Mouse (Mus musculus) MEL (cell line): Measurements from ENCODE around the gene Cep170b. TPM values are rescaled to one million over a fixed set of nuclear protein-coding genes. Genes with fewer than 3 reads are reported as not detected.

ENCODE experiments used
- DNase-seq: peaks from one replicate; pipeline ENCODE4 v3.0.0; 2011; ENCODE audit warnings: low read depth, low spot score
- H3K27ac ChIP-seq: 2 replicates; pipeline ENCODE4 v1.5.1; 2012; ENCODE audit warnings: low read depth, mild to moderate bottlenecking, control low read depth, low read length, moderate library complexity; ENCODE audit not compliant: control insufficient read depth
- H3K27me3 ChIP-seq, 2 experiments: fragments of 150-350 bp in 1 of 2; sonication (generic) in 1 of 2; 2 replicates each; pipeline ENCODE4 v1.6.1; 2012; ENCODE audit warnings: low read length in 2 of 2, mild to moderate bottlenecking in 2 of 2, improper control_type of control experiment in 1 of 2, moderate library complexity in 1 of 2; ENCODE audit not compliant: insufficient read depth in 2 of 2, control insufficient read depth in 1 of 2
- H3K36me3 ChIP-seq, 2 experiments: 2 replicates each; pipeline ENCODE4 v1.6.1; 2012 to 2014; ENCODE audit warnings: low read length in 2 of 2, improper control_type of control experiment in 1 of 2, inconsistent platforms in 1 of 2, mild to moderate bottlenecking in 1 of 2; ENCODE audit not compliant: insufficient read depth in 2 of 2, control insufficient read depth in 1 of 2
- H3K4me1 ChIP-seq, 2 experiments: fragments of 150-350 bp in 1 of 2; sonication (generic) in 1 of 2; 2 replicates each; pipeline ENCODE4 v1.6.1; 2012; ENCODE audit warnings: low read length in 2 of 2, improper control_type of control experiment in 1 of 2, mild to moderate bottlenecking in 1 of 2; ENCODE audit not compliant: insufficient read depth in 2 of 2, control insufficient read depth in 1 of 2
- H3K4me3 ChIP-seq, 2 experiments: fragments of 150-350 bp in 1 of 2; sonication (generic) in 1 of 2; 2 replicates each; pipeline ENCODE4 v1.5.1; 2012; ENCODE audit warnings: low read depth in 2 of 2, low read length in 2 of 2, mild to moderate bottlenecking in 2 of 2, moderate library complexity in 2 of 2, control low read depth in 1 of 2, improper control_type of control experiment in 1 of 2; ENCODE audit not compliant: control insufficient read depth in 1 of 2, insufficient read depth in 1 of 2
- H3K79me2 ChIP-seq: 2 replicates; pipeline ENCODE4 v1.6.1; 2012; ENCODE audit warnings: mild to moderate bottlenecking, low read length, moderate library complexity; ENCODE audit not compliant: control insufficient read depth, poor library complexity, insufficient read depth
- H3K9ac ChIP-seq: 2 replicates; pipeline ENCODE4 v1.6.1; 2012; ENCODE audit warnings: low read depth, mild to moderate bottlenecking, control low read depth, low read length, moderate library complexity; ENCODE audit not compliant: control insufficient read depth, poor library complexity, severe bottlenecking
- H3K9me3 ChIP-seq: fragments of 150-350 bp; sonication (generic); replicated peaks from 2 replicates; pipeline ENCODE4 v1.6.1; 2012; ENCODE audit warnings: mild to moderate bottlenecking, low read length, improper control_type of control experiment, moderate library complexity; ENCODE audit not compliant: insufficient read depth
- CHD2 ChIP-seq: IDR thresholded peaks from 2 replicates; pipeline ENCODE4 v1.6.1; 2011; ENCODE audit warnings: low read length, improper control_type of control experiment
- E2F4 ChIP-seq: IDR thresholded peaks from 2 replicates; pipeline ENCODE4 v1.6.1; 2011; ENCODE audit warnings: low read depth, low read length, improper control_type of control experiment, borderline replicate concordance
- GATA1 ChIP-seq: IDR thresholded peaks from 2 replicates; pipeline ENCODE4 v1.6.1; 2011; ENCODE audit warnings: low read depth, low read length, improper control_type of control experiment
- KAT2A ChIP-seq: conservative IDR thresholded peaks from 2 replicates; pipeline ENCODE4 v1.6.1; 2012; ENCODE audit warnings: low read depth, low read length, improper control_type of control experiment, inconsistent platforms
- MAZ ChIP-seq: IDR thresholded peaks from 2 replicates; pipeline ENCODE4 v1.6.1; 2012; ENCODE audit warnings: low read depth, mild to moderate bottlenecking, inconsistent platforms, low read length, improper control_type of control experiment
- MEF2A ChIP-seq: IDR thresholded peaks from 2 replicates; pipeline ENCODE4 v1.6.1; 2014; ENCODE audit warnings: low read depth, mild to moderate bottlenecking, inconsistent platforms, low read length, improper control_type of control experiment; ENCODE audit not compliant: poor library complexity, insufficient replicate concordance, severe bottlenecking; ENCODE audit errors: extremely low read depth
- MXI1 ChIP-seq: IDR thresholded peaks from 2 replicates; pipeline ENCODE4 v1.6.1; 2011; ENCODE audit warnings: mild to moderate bottlenecking, low read depth, low read length, improper control_type of control experiment
- MYB ChIP-seq: IDR thresholded peaks from 2 replicates; pipeline ENCODE4 v1.6.1; 2011; ENCODE audit warnings: mild to moderate bottlenecking, low read depth, low read length, improper control_type of control experiment
- POLR2A ChIP-seq, 2 experiments: IDR thresholded peaks; 2 replicates each; pipeline ENCODE4 v1.6.1; 2011 to 2012; ENCODE audit warnings: low read length in 2 of 2, mild to moderate bottlenecking in 2 of 2, control low read depth in 1 of 2, improper control_type of control experiment in 1 of 2, low read depth in 1 of 2, moderate library complexity in 1 of 2; ENCODE audit not compliant: control insufficient read depth in 1 of 2, insufficient read depth in 1 of 2, poor library complexity in 1 of 2
- POLR2AphosphoS5 ChIP-seq: IDR thresholded peaks from 2 replicates; pipeline ENCODE4 v1.6.1; 2012; ENCODE audit warnings: low read depth, borderline replicate concordance, mild to moderate bottlenecking, inconsistent platforms, low read length, moderate library complexity, mixed read lengths
- RCOR1 ChIP-seq: IDR thresholded peaks from 2 replicates; pipeline ENCODE4 v1.6.1; 2012; ENCODE audit warnings: low read depth, mild to moderate bottlenecking, inconsistent platforms, low read length, improper control_type of control experiment
- TBP ChIP-seq: IDR thresholded peaks from 2 replicates; pipeline ENCODE4 v1.8.0; 2011; ENCODE audit warnings: low read depth, low read length, improper control_type of control experiment
- TCF12 ChIP-seq: IDR thresholded peaks from 2 replicates; pipeline ENCODE4 v1.6.1; 2014; ENCODE audit warnings: low read depth, mild to moderate bottlenecking, inconsistent platforms, low read length, improper control_type of control experiment, moderate library complexity
- ZKSCAN1 ChIP-seq: IDR thresholded peaks from 2 replicates; pipeline ENCODE4 v1.6.1; 2012; ENCODE audit warnings: low read depth, mild to moderate bottlenecking, inconsistent platforms, low read length, improper control_type of control experiment, moderate library complexity
- ZMIZ1 ChIP-seq: IDR thresholded peaks from 2 replicates; pipeline ENCODE4 v1.6.1; 2012; ENCODE audit warnings: low read depth, mild to moderate bottlenecking, inconsistent platforms, low read length, improper control_type of control experiment, moderate library complexity
- polyA plus RNA-seq, 2 experiments: library from polyadenylated mRNA; stranded (reverse) in 1 of 2; unstranded in 1 of 2; fragments of >175 nt in 1 of 2; fragments of >200 nt in 1 of 2; gene quantifications; 2 replicates each; pipeline versions ENCODE4 v1.2.1 to v1.2.4; 2012; ENCODE audit warnings: low replicate concordance in 2 of 2, low read depth in 1 of 2; ENCODE audit not compliant: insufficient read length in 2 of 2, insufficient read depth in 1 of 2, missing spikeins in 1 of 2
- total RNA-seq: library from RNA; depleted of rRNA; stranded (reverse); fragments of 300-350 nt; gene quantifications from 2 replicates; pipeline ENCODE4 v1.2.3, GENCODE M21; 2012

Cep170b gene
- total and polyA plus RNA-seq, 3 experiments, result 49.7 to 64.0 TPM; not detected in 1

DNA sequence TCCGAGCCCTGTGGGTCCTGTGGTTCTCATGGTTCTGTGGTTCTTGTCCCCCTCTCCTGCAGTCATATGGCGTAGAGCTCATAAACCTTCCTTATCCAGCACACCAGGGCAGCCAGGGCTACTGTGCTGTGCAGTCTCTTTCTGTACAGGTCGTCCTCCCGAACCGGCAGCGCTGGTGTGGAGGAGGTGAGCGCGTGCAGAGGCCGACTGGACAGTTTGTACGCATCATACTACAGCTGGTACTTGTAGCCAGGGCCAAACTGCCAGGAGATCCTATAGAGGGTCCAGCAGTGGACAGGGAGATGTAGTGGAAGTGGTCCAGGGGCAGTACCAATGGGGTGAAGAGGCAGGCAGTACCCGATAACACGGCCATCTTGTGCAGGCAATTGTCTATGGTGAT, 30.7 kb downstream of the Cep170b start:
- Histone ChIP-seq H3K4me3 (no peak overlapping the region), H3K27me3 (peaks cover 32 to 34% of the 10 kb centered on the region in 2 experiments), H3K79me2 (no peaks in the 10 kb centered on the region), H3K27ac (no peak overlapping the region), H3K9me3 (no peaks in the 10 kb centered on the region), H3K9ac (no peak overlapping the region), H3K36me3 (no peaks in the 10 kb centered on the region), H3K4me1 (peaks cover 0 to 6% of the 10 kb centered on the region in 2 experiments; a peak in 3 of 4 replicates)
- TF ChIP-seq KAT2A (no peak), MXI1 (no peak), POLR2AphosphoS5 (0 out of 2 replicates have a peak, but pooled peaks have one; percentile 74), CHD2 (no peak), ZKSCAN1 (no peak)
- DNase-seq, result no peak

DNA sequence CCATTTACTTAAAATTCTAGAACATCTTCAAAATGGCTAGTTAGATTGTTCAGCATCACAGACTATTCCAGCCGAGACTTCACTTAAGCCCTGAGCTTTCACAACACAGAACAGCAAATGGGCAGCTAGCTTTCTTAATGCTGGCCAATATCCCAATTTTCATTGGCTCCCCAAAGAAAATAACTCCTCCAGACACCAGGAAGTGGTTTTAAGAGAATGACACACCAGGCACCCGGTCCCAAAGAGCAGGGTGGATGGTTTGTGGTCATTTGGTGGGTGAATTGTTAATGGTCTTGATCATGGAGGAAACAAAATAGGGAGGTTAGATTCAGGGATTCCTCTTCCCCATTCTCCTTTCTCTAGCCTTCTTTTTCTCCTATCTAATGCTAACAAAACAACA, 32.1 kb downstream of the Cep170b start:
- TF ChIP-seq TCF12, result no peak
- no peak for TF ChIP-seq E2F4
- TF ChIP-seq RCOR1, result no peak
- no peak for TF ChIP-seq MEF2A
- TF ChIP-seq, all 39 proteins: peak for 0
- no peaks in the 10 kb centered on the region for H3K36me3 ChIP-seq
- peaks cover 42% of the 10 kb centered on the region in 2 experiments for H3K27me3 ChIP-seq
- DNase-seq, result peak; percentile 25
- no peaks in the 10 kb centered on the region for H3K9me3 ChIP-seq
- no peaks in the 10 kb centered on the region for H3K79me2 ChIP-seq
- H3K9ac ChIP-seq, result no peak overlapping the region
- H3K4me3 ChIP-seq, result no peak overlapping the region
- no peak overlapping the region for H3K27ac ChIP-seq
- H3K4me1 ChIP-seq, result peaks cover 0 to 6% of the 10 kb centered on the region in 2 experiments; a peak in 3 of 4 replicates

DNA sequence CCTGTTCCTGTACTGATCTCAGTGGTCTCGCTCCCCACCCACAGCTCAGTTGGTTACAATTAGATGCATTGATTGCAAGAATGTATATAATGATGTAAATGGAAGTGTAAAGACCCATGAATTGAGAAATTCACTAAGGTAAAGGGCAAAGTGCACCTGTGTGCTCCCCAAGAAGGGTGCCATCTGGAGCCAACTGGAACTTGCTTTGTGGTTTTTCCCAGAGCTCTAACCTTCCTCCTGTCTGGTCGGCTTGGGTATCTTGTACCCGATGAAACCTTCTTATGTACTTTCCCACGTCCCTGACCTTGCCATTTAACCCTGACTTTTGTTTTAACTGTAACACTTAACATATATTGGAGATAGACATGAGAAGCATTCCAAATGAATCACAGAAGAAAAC, 35.6 kb downstream of the Cep170b start:
- H3K9me3 ChIP-seq, result no peaks in the 10 kb centered on the region
- no peaks in the 10 kb centered on the region for H3K79me2 ChIP-seq
- no peak for DNase-seq
- no peak for TF ChIP-seq MAZ
- TF ChIP-seq TBP, result no peak
- TF ChIP-seq GATA1, result no peak
- TF ChIP-seq ZMIZ1, result no peak
- TF ChIP-seq MYB, result no peak
- TF ChIP-seq POLR2AphosphoS5, result no peak
- TF ChIP-seq MXI1, result no peak
- TF ChIP-seq POLR2A (IDR thresholded peaks at IDR 0.05; ENCODE audit: control insufficient read depth in 1 of 2, insufficient read depth in 1 of 2, low read depth in 1 of 2, low read length in 2 of 2, poor library complexity in 1 of 2), result no peak
- H3K9ac ChIP-seq, result no peak overlapping the region
- H3K4me3 ChIP-seq, result no peak overlapping the region
- peaks cover 4% of the 10 kb centered on the region in 2 experiments; a peak in 3 of 4 replicates for H3K4me1 ChIP-seq
- no peak overlapping the region for H3K27ac ChIP-seq
- H3K27me3 ChIP-seq, result peaks cover 41 to 43% of the 10 kb centered on the region in 2 experiments
- H3K36me3 ChIP-seq, result peaks cover 0 to 3% of the 10 kb centered on the region in 2 experiments; a peak in 2 of 4 replicates
